ENCODE assay signal across 11 mouse cellular contexts in genomic region chr4:82539406-82540047, GRCm38 (mm10).
A peak's percentile ranks its signal among the peaks of the same experiment; 100 is the strongest.
DNase-seq lines count a peak whose midpoint lies in the region; ATAC-seq and TF ChIP-seq lines count a peak whose summit lies in the region.
"Had no signal": no experiment of that assay in that cellular context is flagged by ENCODE, and none has a peak within 500 bp of the region (broad histone marks: within the 10 kb centered on the region; RNA-seq: fewer than 3 reads in every experiment).

No protein-coding gene starts in this region.

- peaks cover 40% of the 10 kb centered on the region for H3K27me3 ChIP-seq in forebrain, embryonic 12.5 days
- H3K27me3 ChIP-seq in forebrain, embryonic 11.5 days (ENCODE audit: control insufficient read depth, insufficient read depth, low read length): peaks cover 32% of the 10 kb centered on the region
- no peaks in the 10 kb centered on the region for H3K27me3 ChIP-seq in CH12.LX (replicated peaks)
- no peaks in the 10 kb centered on the region for H3K27me3 ChIP-seq in embryonic facial prominence, embryonic 14.5 days (replicated peaks; ENCODE audit: control insufficient read depth, insufficient read depth, low read length)
- peaks cover 3% of the 10 kb centered on the region; the same call in 1 of the 2 replicates for H3K27me3 ChIP-seq in hindbrain, embryonic 16.5 days (replicated peaks; ENCODE audit: control insufficient read depth, insufficient read depth, low read length)

- no peak overlapping the region for H3K4me3 ChIP-seq in forebrain, embryonic 12.5 days (replicated peaks)
- H3K4me3 ChIP-seq in forebrain, embryonic 11.5 days (ENCODE audit: low read depth, low read length): no peak overlapping the region
- H3K4me3 ChIP-seq in CH12.LX (replicated peaks in 1 of 3; ENCODE audit: low read depth in 2 of 3, low read length in 2 of 3, poor library complexity in 1 of 3): no peak overlapping the region
- H3K4me3 ChIP-seq in embryonic facial prominence, embryonic 14.5 days (ENCODE audit: low read depth, low read length): no peak overlapping the region
- H3K4me3 ChIP-seq in hindbrain, embryonic 16.5 days (ENCODE audit: low read length): peak overlapping the region; percentile 2; the same call in 1 of the 2 replicates

- in situ Hi-C loops in CH12.LX (cut with MboI; ENCODE audit: low pct_ligation_motif_present, low pct_unique_long_range_greater_than_20kb, low sequenced_read_pairs): loop anchor here (25.0 kb wide), 1 partner anchor 977 kb away; no protein-coding TSS in a partner anchor

- H3K9me3 ChIP-seq in forebrain, embryonic 12.5 days: no peaks in the 10 kb centered on the region
- H3K9me3 ChIP-seq in forebrain, embryonic 11.5 days (ENCODE audit: control insufficient read depth, low read length): no peaks in the 10 kb centered on the region
- H3K9me3 ChIP-seq in CH12.LX (replicated peaks; ENCODE audit: low read length): peaks cover 2% of the 10 kb centered on the region
- H3K9me3 ChIP-seq in embryonic facial prominence, embryonic 14.5 days (ENCODE audit: control insufficient read depth, low read length): no peaks in the 10 kb centered on the region
- no peaks in the 10 kb centered on the region for H3K9me3 ChIP-seq in hindbrain, embryonic 16.5 days (ENCODE audit: control insufficient read depth, low read length)

- H3K79me2 ChIP-seq in CH12.LX (replicated peaks; ENCODE audit: control insufficient read depth, extremely low read depth, insufficient read depth, poor library complexity, severe bottlenecking): no peaks in the 10 kb centered on the region

- H3K4me1 ChIP-seq in forebrain, embryonic 12.5 days: peaks cover 52% of the 10 kb centered on the region
- peaks cover 19% of the 10 kb centered on the region for H3K4me1 ChIP-seq in forebrain, embryonic 11.5 days (replicated peaks; ENCODE audit: control insufficient read depth, insufficient read depth, low read length)
- no peaks in the 10 kb centered on the region for H3K4me1 ChIP-seq in CH12.LX (ENCODE audit: control insufficient read depth in 1 of 2, insufficient read depth in 2 of 2)
- peaks cover 24% of the 10 kb centered on the region for H3K4me1 ChIP-seq in embryonic facial prominence, embryonic 14.5 days (ENCODE audit: control insufficient read depth, insufficient read depth, low read length)
- peaks cover 13% of the 10 kb centered on the region for H3K4me1 ChIP-seq in hindbrain, embryonic 16.5 days (ENCODE audit: control insufficient read depth, insufficient read depth, low read depth, low read length)

- 0 out of 2 replicates have a peak overlapping the region, but pooled peaks have one; percentile 46 for H3K27ac ChIP-seq in forebrain, embryonic 12.5 days
- no peak overlapping the region for H3K27ac ChIP-seq in forebrain, embryonic 11.5 days (ENCODE audit: low read depth, low read length)
- H3K27ac ChIP-seq in CH12.LX (ENCODE audit: insufficient read depth, low read depth): no peak overlapping the region
- no peak overlapping the region for H3K27ac ChIP-seq in embryonic facial prominence, embryonic 14.5 days (replicated peaks; ENCODE audit: low read depth, low read length)
- H3K27ac ChIP-seq in hindbrain, embryonic 16.5 days (ENCODE audit: low read depth, low read length): peak overlapping the region; percentile 59

- H3K36me3 ChIP-seq in forebrain, embryonic 12.5 days (replicated peaks): no peaks in the 10 kb centered on the region
- H3K36me3 ChIP-seq in forebrain, embryonic 11.5 days (ENCODE audit: control insufficient read depth, insufficient read depth, low read length): no peaks in the 10 kb centered on the region
- no peaks in the 10 kb centered on the region for H3K36me3 ChIP-seq in CH12.LX (replicated peaks in 1 of 2; ENCODE audit: control insufficient read depth in 1 of 2, insufficient read depth in 1 of 2, low read length in 1 of 2)
- H3K36me3 ChIP-seq in embryonic facial prominence, embryonic 14.5 days (ENCODE audit: control insufficient read depth, insufficient read depth, low read length): no peaks in the 10 kb centered on the region
- no peaks in the 10 kb centered on the region for H3K36me3 ChIP-seq in hindbrain, embryonic 16.5 days (ENCODE audit: control insufficient read depth, insufficient read depth, low read length)

- no peak for ATAC-seq in forebrain, embryonic 12.5 days (ENCODE audit: low FRiP score)
- ATAC-seq in forebrain, embryonic 11.5 days (replicated peaks; ENCODE audit: low FRiP score): no peak
- ATAC-seq in embryonic facial prominence, embryonic 14.5 days (ENCODE audit: low read depth): no peak
- ATAC-seq in hindbrain, embryonic 16.5 days: no peak
- ATAC-seq in megakaryocyte progenitor cell, adult 5-6 weeks (replicated peaks; ENCODE audit: poor library complexity): no peak

- H3K9ac ChIP-seq in forebrain, embryonic 12.5 days: 0 out of 2 replicates have a peak overlapping the region, but pooled peaks have one; percentile 68
- H3K9ac ChIP-seq in forebrain, embryonic 11.5 days (ENCODE audit: low read length): no peak overlapping the region
- no peak overlapping the region for H3K9ac ChIP-seq in CH12.LX (ENCODE audit: insufficient read depth, low read depth)
- H3K9ac ChIP-seq in embryonic facial prominence, embryonic 14.5 days (ENCODE audit: low read depth, low read length): peak overlapping the region; percentile 28; the same call in 1 of the 2 replicates
- H3K9ac ChIP-seq in hindbrain, embryonic 16.5 days (ENCODE audit: low read depth, low read length): peak overlapping the region; percentile 8

- no peak for TF ChIP-seq CTCF in CH12.LX (conservative IDR thresholded peaks at IDR 0.05 in 1 of 2, IDR thresholded peaks at IDR 0.05 in 1 of 2; ENCODE audit: low read depth in 2 of 2, low read length in 2 of 2)

- WGBS in forebrain, embryonic 12.5 days: 13% methylated on average over 8 of the region's 8 CpGs
- WGBS in forebrain, embryonic 11.5 days: 8% methylated on average over 8 of the region's 8 CpGs
- 26% methylated on average over 8 of the region's 8 CpGs for WGBS in embryonic facial prominence, embryonic 14.5 days
- 14% methylated on average over 8 of the region's 8 CpGs for WGBS in hindbrain, embryonic 16.5 days

- TF ChIP-seq RAD21 in CH12.LX (IDR thresholded peaks at IDR 0.05; ENCODE audit: low read depth, low read length): no peak

- TF ChIP-seq EP300 in CH12.LX (IDR thresholded peaks at IDR 0.05; ENCODE audit: low read length): no peak

- peak overlapping the region; percentile 62 for H3K4me2 ChIP-seq in forebrain, embryonic 12.5 days
- H3K4me2 ChIP-seq in forebrain, embryonic 11.5 days (ENCODE audit: low read depth, low read length, severe bottlenecking): no peak overlapping the region
- H3K4me2 ChIP-seq in CH12.LX (ENCODE audit: insufficient read depth, low read depth, poor library complexity, severe bottlenecking): peak overlapping the region; percentile 2; the same call in 1 of the 2 replicates
- H3K4me2 ChIP-seq in embryonic facial prominence, embryonic 14.5 days (ENCODE audit: low read depth, low read length): peak overlapping the region; percentile 90
- H3K4me2 ChIP-seq in hindbrain, embryonic 16.5 days (ENCODE audit: low read length): peak overlapping the region; percentile 39

- dilution Hi-C loops in CH12.LX (cut with MboI; ENCODE audit: extremely low pct_ligation_motif_present, extremely low pct_unique_long_range_greater_than_20kb, low sequenced_read_pairs): no loop called here

- no peak for TF ChIP-seq POLR2A in CH12.LX (IDR thresholded peaks at IDR 0.05; ENCODE audit: low read depth, low read length)

- no peak for DNase-seq in forebrain, embryonic 11.5 days (ENCODE audit: low spot score)
- DNase-seq in CH12.LX (ENCODE audit: extremely low read depth): no peak
- DNase-seq in embryonic facial prominence, embryonic 14.5 days (ENCODE audit: low spot score): no peak
- no peak for DNase-seq in adrenal gland, postnatal 25 days
- no peak for DNase-seq in right cerebral cortex, postnatal 10 days (ENCODE audit: low spot score in 2 of 2)
- DNase-seq: gastrocnemius, postnatal 10 days; lung, postnatal 36 days; thymus, postnatal 36 days had no signal

TF ChIP-seq in CH12.LX, 34 proteins besides CTCF, POLR2A, EP300 and RAD21:
- TF ChIP-seq USF1 (IDR thresholded peaks at IDR 0.05; ENCODE audit: low read depth, low read length) (no peak), MAZ (IDR thresholded peaks at IDR 0.05; ENCODE audit: low read depth, low read length) (no peak)

Comparison
In these comparisons a context has a peak if more than half of its experiments do, and no peak if none do; other contexts are left out.
1. H3K27ac ChIP-seq: peak in forebrain, embryonic 12.5 days (single experiment) and hindbrain, embryonic 16.5 days (single experiment); none in forebrain, embryonic 11.5 days (single experiment), CH12.LX (single experiment) and embryonic facial prominence, embryonic 14.5 days (single experiment).
2. H3K9ac ChIP-seq: peak in forebrain, embryonic 12.5 days (single experiment), embryonic facial prominence, embryonic 14.5 days (single experiment) and hindbrain, embryonic 16.5 days (single experiment); none in forebrain, embryonic 11.5 days (single experiment) and CH12.LX (single experiment).